Mouse (Mus musculus): ENCODE measurements at regions not wholly inside any gene's neighbourhood (a gene's known extent, or its start where the extent isn't known, plus 50 kb on each side); places are given as distances from the start of the nearest gene placed in this dataset.

DNA sequence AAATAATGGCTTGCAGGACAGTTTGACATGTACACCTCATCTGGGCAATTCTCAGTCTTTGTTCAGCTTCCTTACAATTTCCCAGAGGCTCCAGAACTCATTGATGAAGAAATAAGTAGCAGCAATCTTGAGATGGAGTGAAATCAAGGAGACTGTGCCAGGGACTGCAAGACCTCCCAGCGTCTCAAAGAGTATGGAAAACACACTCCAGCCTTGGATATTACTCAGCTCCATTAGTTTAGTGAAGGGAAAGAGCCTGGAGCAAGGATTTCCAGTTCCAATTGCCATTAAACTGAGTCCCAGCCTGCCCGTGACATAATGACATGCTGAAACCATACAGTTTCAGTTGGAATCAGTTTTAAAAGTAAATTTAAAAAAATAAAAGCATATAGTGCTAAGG lies 372.7 kb upstream of the Rack1 start:
- no peak for TF ChIP-seq CTCF (IDR thresholded peaks at IDR 0.05; ENCODE audit: borderline replicate concordance, insufficient read depth, low read length)
- TF ChIP-seq POLR2A (IDR thresholded peaks at IDR 0.05; ENCODE audit: low read depth, low read length): no peak

Measured in embryonic fibroblast, embryonic 13.5 days (primary cell).